Mouse (Mus musculus) urinary bladder, adult 18-20 months (tissue): ENCODE data around the gene Grap.
"Not testable (repeated sequence)": the region's sequence is repeated elsewhere in the genome, so short reads cannot be mapped to it uniquely, and the experiment has no call there.

Source experiments
- DNase-seq, 2 experiments: peaks; one replicate each; pipeline ENCODE4 v3.0.0; 2022; ENCODE audit warnings: low spot score in 2 of 2, mixed read lengths in 2 of 2

Gene Grap

GRCm38 (mm10) chr11:61638764-61639536, 14.1 kb upstream of the Grap start:
- no peak for DNase-seq

GRCm38 (mm10) chr11:61639601-61640177, 13.4 kb upstream of the Grap start:
- no peak for DNase-seq

DNA sequence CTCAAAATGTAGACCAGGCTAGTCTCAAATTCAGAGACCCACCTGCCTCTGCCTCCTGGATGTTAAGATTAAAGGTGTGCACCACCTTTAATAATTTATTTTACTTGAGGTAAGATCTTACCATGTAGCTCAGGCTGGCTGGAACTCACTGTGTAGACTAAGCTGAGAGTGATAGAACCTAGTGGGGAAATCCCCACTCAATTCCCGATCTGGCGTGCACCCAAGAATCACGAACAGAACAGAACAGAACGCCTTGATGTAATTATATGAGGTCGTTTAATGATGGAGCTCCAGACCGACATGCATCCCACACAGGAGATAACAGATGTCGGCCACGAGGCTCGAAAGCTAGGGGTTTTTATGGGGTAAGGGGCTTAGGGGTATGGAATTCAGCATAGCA, 12.5 kb upstream of the Grap start:
- not testable (repeated sequence) for DNase-seq

GRCm38 (mm10) chr11:61642106-61642505, 11.0 kb upstream of the Grap start:
- no peak for DNase-seq

GRCm38 (mm10) chr11:61643184-61643961, 9.7 kb upstream of the Grap start:
- DNase-seq: no peak

DNA sequence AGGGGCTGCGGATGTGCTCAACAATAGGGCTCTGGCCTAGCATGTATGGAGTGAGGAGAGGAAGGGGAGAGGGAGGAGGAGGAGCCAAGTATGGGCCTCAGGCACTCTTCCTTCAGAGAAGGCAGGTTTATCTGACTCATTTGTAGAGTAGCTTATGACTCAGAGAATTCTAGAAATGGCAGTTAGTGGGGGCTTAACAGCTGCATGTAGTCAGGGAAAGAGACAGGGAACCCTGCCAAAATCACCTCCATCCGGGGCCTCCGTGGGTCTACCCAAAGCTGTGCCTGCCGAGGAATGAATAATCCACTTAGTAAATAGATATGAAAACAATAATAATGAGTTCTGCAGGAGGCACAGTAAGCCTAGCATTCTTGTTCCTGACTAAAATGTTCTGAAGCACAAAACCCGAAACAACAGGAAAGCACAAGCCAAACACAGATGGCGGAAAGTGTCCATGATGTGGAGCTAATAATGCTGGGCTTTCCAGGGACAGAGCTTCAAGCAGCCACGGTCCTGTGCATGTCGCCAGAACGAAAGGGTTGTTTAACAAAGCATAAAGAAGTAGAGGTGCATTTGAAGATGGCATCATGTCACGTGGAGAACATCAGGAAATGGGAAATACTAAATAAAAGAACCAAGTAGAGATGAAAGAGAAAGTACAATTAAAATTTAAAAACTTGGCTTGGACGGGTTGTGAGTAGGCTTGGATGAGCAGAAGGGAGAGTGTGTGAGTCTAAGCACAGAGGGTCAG, 8.3 kb upstream of the Grap start:
- no peak for DNase-seq

GRCm38 (mm10) chr11:61645357-61645857, 7.7 kb upstream of the Grap start:
- no peak for DNase-seq

GRCm38 (mm10) chr11:61646499-61647039, 6.5 kb upstream of the Grap start:
- no peak for DNase-seq

DNA sequence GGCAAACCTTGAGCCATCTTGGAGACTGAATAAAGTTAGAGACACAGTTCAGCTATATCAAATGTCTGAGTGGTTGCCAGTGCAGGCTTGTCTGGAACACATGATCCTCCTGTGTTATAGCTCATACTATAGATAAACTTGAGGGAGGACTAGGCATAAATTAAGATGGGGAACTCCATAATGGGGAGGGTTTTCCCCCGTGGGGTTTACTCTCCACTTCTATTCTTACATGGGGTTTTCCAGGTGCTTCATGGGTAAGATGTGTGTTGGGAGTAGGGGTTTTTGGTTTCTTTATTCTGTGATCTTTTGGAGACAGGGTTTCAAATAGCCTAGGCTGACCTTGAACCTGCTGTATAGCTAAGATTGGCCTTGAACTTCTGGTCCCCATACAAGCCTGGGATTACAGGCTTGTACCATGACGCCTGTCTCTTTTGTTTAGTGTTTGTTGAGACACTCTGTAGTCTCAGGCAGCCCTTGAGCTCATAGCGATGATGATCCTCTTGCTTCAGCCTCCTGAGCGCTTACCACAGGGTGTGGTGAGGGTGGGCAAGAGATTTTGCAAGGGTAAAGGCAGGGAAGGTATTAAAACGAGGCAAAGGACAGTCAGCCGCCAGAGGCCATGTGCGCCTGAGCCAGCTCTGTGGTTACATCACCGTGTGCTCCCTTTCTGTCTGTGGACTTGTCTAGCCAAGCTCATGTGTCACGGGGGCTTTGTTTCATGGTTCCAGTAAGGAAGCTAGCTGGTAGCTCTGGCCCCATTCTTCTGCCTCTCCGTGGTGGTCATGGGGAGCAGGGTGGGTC, 5.8 kb upstream of the Grap start:
- no peak for DNase-seq

GRCm38 (mm10) chr11:61647956-61648748, 4.9 kb upstream of the Grap start:
- no peak for DNase-seq

GRCm38 (mm10) chr11:61648749-61649115, 4.3 kb upstream of the Grap start:
- no peak for DNase-seq

GRCm38 (mm10) chr11:61649163-61649580, 3.9 kb upstream of the Grap start:
- no peak for DNase-seq

DNA sequence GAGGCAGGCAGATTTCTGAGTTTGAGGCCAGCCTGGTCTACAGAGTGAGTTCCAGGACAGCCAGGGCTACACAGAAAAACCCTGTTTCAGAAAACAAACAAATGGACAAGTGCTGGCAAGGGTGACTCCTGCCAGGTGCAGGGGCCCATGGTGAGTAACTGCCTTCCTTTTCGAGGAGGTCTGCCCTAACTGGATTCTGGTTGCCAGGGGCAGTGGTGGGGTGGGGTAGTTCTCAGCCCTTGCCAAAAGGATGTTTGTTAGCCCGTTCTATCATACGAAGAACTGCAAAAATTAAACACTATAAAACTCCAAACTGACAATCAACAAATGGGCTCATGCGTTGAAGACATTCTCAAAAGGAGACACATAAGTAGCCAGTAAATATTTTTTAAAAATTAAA, 3.4 kb upstream of the Grap start:
- DNase-seq: no peak

GRCm38 (mm10) chr11:61650470-61651265, 2.4 kb upstream of the Grap start:
- DNase-seq: no peak

DNA sequence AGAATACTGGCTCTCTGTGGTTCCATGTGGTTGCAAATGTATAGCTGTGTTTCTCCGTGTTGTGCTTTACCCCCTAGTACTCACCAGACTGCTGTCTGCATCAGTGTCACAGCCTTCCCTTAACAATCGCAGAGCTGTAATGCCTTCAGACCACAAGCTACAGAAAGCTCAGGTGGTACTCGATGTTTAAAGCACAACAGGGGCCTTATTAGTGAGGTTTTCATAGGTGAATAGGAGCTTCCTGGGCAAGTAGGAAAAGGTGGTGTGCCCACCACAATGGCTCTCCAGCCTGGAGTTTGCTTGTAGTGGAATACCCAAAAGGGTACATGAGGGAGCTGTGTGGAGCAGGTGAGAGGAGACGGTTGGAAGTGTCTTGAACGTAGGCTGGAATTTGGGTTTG, 849 bp upstream of the Grap start:
- no peak for DNase-seq

DNA sequence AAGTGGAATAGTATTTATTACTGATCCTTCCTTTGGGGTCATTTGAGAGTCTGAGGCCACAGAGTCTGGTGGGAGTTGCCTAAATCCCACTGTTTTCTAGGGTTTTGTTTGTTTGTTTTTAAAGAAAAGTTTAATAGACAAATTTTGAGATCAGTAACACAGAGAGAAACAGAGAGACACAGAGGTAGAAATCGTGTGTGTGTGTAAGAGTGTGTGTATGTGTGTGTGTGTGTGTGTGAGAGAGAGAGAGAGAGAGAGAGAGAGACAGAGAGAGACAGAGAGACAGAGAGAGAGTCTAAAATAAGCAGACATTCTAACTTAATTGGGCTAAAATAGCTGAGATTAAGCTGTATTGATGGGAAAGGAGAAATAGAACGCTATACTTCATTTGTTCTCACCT, 503 bp downstream of the Grap start:
- DNase-seq: no peak

DNA sequence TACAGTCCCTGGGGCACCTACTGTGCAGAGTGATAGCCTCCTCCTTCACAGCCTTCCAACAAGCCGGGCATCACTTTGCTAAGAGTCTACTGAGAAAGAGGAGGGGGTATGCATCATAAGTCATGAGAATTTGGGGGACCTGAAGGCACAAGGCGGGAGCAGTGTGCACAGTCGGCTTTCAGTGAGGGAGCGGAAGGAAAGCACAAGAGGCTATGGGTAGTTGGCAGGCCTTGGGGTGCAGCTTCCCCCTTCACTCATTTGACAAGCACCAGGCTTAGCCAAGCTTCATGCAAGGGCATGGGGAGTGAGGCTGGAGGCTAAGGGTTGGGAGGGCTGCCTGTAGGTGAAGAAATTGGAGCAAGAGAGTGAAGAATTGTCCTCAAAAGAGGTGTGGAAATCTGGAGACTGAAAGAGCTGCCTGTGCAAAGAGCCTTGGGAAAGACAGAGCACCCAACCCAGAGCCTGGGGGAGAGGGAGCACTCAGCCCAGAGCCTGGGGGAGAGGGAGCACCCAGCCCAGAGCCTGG, 1.8 kb downstream of the Grap start:
- DNase-seq: no peak

DNA sequence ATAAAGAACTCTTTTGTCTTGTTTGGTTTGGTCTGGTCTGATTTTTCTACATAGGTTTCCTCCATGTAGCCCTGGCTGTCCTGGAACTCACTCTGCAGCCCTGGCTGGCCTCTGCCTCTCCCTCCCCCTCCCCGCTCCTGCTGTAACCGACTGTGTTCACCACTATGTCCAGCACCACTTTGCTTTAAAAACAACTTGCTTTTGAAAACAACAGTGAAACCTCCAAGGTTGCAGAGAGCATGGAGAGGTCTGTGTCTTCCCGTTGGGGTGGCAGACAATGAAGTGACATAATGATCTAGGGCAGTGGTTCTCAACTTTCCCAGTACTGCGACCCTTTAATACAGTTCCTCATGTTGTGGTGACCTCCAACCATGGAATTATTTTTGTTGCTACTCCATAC, 2.6 kb downstream of the Grap start:
- no peak for DNase-seq
